Mouse (Mus musculus) erythroblast, embryonic 14.5 days (primary cell): ENCODE measurements at regions not wholly inside any gene's neighbourhood (a gene's known extent, or its start where the extent isn't known, plus 50 kb on each side); places are given as distances from the start of the nearest gene placed in this dataset.

ENCODE experiments used
- H3K27me3 ChIP-seq: 2 replicates; pipeline ENCODE4 v1.6.1; 2012; ENCODE audit warnings: inconsistent platforms; ENCODE audit not compliant: control insufficient read depth
- H3K36me3 ChIP-seq: 2 replicates; pipeline ENCODE4 v1.6.1; 2012; ENCODE audit warnings: mild to moderate bottlenecking, inconsistent platforms; ENCODE audit not compliant: control insufficient read depth
- H3K4me1 ChIP-seq: 2 replicates; pipeline ENCODE4 v1.6.1; 2012; ENCODE audit warnings: inconsistent platforms; ENCODE audit not compliant: control insufficient read depth
- H3K4me3 ChIP-seq: replicated peaks from 2 replicates; pipeline ENCODE3; 2012; ENCODE audit warnings: moderate library complexity, mild to moderate bottlenecking, inconsistent platforms
- H3K9me3 ChIP-seq: 2 replicates; pipeline ENCODE4 v1.6.1; 2012; ENCODE audit warnings: low read length, inconsistent platforms, mixed read lengths; ENCODE audit not compliant: control insufficient read depth
- GATA1 ChIP-seq: IDR thresholded peaks from 2 replicates; pipeline ENCODE4 v1.6.1; 2012; ENCODE audit warnings: low read length, inconsistent platforms, mixed read lengths
- TAL1 ChIP-seq: IDR thresholded peaks from 3 replicates; pipeline ENCODE4 v1.6.1; 2012; ENCODE audit warnings: low read length, inconsistent platforms, mixed read lengths

- Histone ChIP-seq H3K4me1 (no peaks in the 10 kb centered on the region), H3K9me3 (no peaks in the 10 kb centered on the region), H3K27me3 (no peaks in the 10 kb centered on the region), H3K4me3 (no peak overlapping the region), H3K36me3 (no peaks in the 10 kb centered on the region)
- TF ChIP-seq TAL1, result no peak
- TF ChIP-seq GATA1, result no peak
Measured at GRCm38 (mm10) chr12:25398726-25399125, 301.8 kb upstream of the Id2 start.

GRCm38 (mm10) chr12:25394326-25394725 lies 297.4 kb upstream of the Id2 start:
- Histone ChIP-seq H3K36me3 (no peaks in the 10 kb centered on the region), H3K27me3 (no peaks in the 10 kb centered on the region), H3K4me3 (no peak overlapping the region), H3K9me3 (no peaks in the 10 kb centered on the region), H3K4me1 (no peaks in the 10 kb centered on the region)
- no peak for TF ChIP-seq TAL1
- no peak for TF ChIP-seq GATA1

- Histone ChIP-seq H3K27me3 (no peaks in the 10 kb centered on the region), H3K9me3 (no peaks in the 10 kb centered on the region), H3K4me3 (no peak overlapping the region), H3K36me3 (no peaks in the 10 kb centered on the region), H3K4me1 (no peaks in the 10 kb centered on the region)
- no peak for TF ChIP-seq TAL1
- TF ChIP-seq GATA1, result no peak
Measured at GRCm38 (mm10) chr12:25393501-25393900, 296.6 kb upstream of the Id2 start.

GRCm38 (mm10) chr12:25389202-25389601 lies 292.3 kb upstream of the Id2 start:
- Histone ChIP-seq H3K4me3 (no peak overlapping the region), H3K36me3 (no peaks in the 10 kb centered on the region), H3K4me1 (no peaks in the 10 kb centered on the region), H3K27me3 (no peaks in the 10 kb centered on the region), H3K9me3 (no peaks in the 10 kb centered on the region)
- TF ChIP-seq GATA1 (no peak), TAL1 (no peak)

GRCm38 (mm10) chr12:25387791-25388280 lies 290.9 kb upstream of the Id2 start:
- no peak overlapping the region for H3K4me3 ChIP-seq
- H3K9me3 ChIP-seq, result no peaks in the 10 kb centered on the region
- TF ChIP-seq TAL1 (no peak), GATA1 (no peak)
- no peaks in the 10 kb centered on the region for H3K4me1 ChIP-seq
- no peaks in the 10 kb centered on the region for H3K36me3 ChIP-seq
- H3K27me3 ChIP-seq, result no peaks in the 10 kb centered on the region

GRCm38 (mm10) chr12:25382961-25383360 lies 286.0 kb upstream of the Id2 start:
- no peak for TF ChIP-seq GATA1
- Histone ChIP-seq H3K36me3 (no peaks in the 10 kb centered on the region), H3K9me3 (no peaks in the 10 kb centered on the region), H3K4me3 (no peak overlapping the region), H3K27me3 (no peaks in the 10 kb centered on the region), H3K4me1 (no peaks in the 10 kb centered on the region)

- no peaks in the 10 kb centered on the region for H3K9me3 ChIP-seq
- H3K36me3 ChIP-seq, result no peaks in the 10 kb centered on the region
- no peak for TF ChIP-seq TAL1
- no peak for TF ChIP-seq GATA1
- H3K27me3 ChIP-seq, result no peaks in the 10 kb centered on the region
- no peaks in the 10 kb centered on the region for H3K4me1 ChIP-seq
- H3K4me3 ChIP-seq, result no peak overlapping the region
Measured at GRCm38 (mm10) chr12:25382475-25382874, 285.5 kb upstream of the Id2 start.

GRCm38 (mm10) chr12:25381619-25382018 lies 284.7 kb upstream of the Id2 start:
- Histone ChIP-seq H3K27me3 (no peaks in the 10 kb centered on the region), H3K4me3 (no peak overlapping the region), H3K9me3 (no peaks in the 10 kb centered on the region), H3K4me1 (no peaks in the 10 kb centered on the region), H3K36me3 (no peaks in the 10 kb centered on the region)
- TF ChIP-seq TAL1 (no peak), GATA1 (no peak)

- TF ChIP-seq GATA1 (no peak), TAL1 (no peak)
- Histone ChIP-seq H3K9me3 (no peaks in the 10 kb centered on the region), H3K4me3 (no peak overlapping the region), H3K27me3 (no peaks in the 10 kb centered on the region), H3K36me3 (no peaks in the 10 kb centered on the region), H3K4me1 (no peaks in the 10 kb centered on the region)
Measured at GRCm38 (mm10) chr12:25379996-25380395, 283.1 kb upstream of the Id2 start.

- Histone ChIP-seq H3K9me3 (no peaks in the 10 kb centered on the region), H3K36me3 (no peaks in the 10 kb centered on the region), H3K4me3 (no peak overlapping the region), H3K27me3 (no peaks in the 10 kb centered on the region), H3K4me1 (no peaks in the 10 kb centered on the region)
- no peak for TF ChIP-seq GATA1
Measured at GRCm38 (mm10) chr12:25379016-25379415, 282.1 kb upstream of the Id2 start.
